Mouse (Mus musculus) 416B (cell line): ENCODE results near the gene Fbxo17.

Source experiments
- DNase-seq: peaks from one replicate; pipeline ENCODE4 v3.0.0; 2011; ENCODE audit warnings: low read depth

Fbxo17 gene

GRCm38 (mm10) chr7:28767462-28767965 lies 50.9 kb downstream of the Fbxo17 start, which contains the start of gene Nfkbib:
TSS of gene Nfkbib (minus strand) at chr7:28767512.
- DNase-seq, result no peak

GRCm38 (mm10) chr7:28769414-28769958 lies 52.9 kb downstream of the Fbxo17 start:
- DNase-seq, result no peak

GRCm38 (mm10) chr7:28770309-28770708 lies 53.7 kb downstream of the Fbxo17 start:
- no peak for DNase-seq

GRCm38 (mm10) chr7:28771867-28772266 lies 55.3 kb downstream of the Fbxo17 start:
- no peak for DNase-seq

GRCm38 (mm10) chr7:28773163-28773562 lies 56.6 kb downstream of the Fbxo17 start:
- DNase-seq, result peak; percentile 39

- DNase-seq, result no peak
Observed at GRCm38 (mm10) chr7:28774164-28774563, 57.6 kb downstream of the Fbxo17 start.

- DNase-seq, result no peak
Observed at GRCm38 (mm10) chr7:28775129-28775528, 58.5 kb downstream of the Fbxo17 start.

GRCm38 (mm10) chr7:28778825-28779224 lies 62.2 kb downstream of the Fbxo17 start:
- no peak for DNase-seq

- DNase-seq, result peak; percentile 87
Observed at GRCm38 (mm10) chr7:28780067-28780658, 63.6 kb downstream of the Fbxo17 start.

GRCm38 (mm10) chr7:28780857-28781256 lies 64.3 kb downstream of the Fbxo17 start:
- DNase-seq, result peak; percentile 45

GRCm38 (mm10) chr7:28781261-28781663 lies 64.7 kb downstream of the Fbxo17 start:
- DNase-seq, result no peak

GRCm38 (mm10) chr7:28785161-28785560 lies 68.6 kb downstream of the Fbxo17 start:
- DNase-seq, result no peak
